Mouse (Mus musculus) forebrain, embryonic 10.5 days (tissue): ENCODE results near the gene Elmo1. TPM values are rescaled to one million over a fixed set of nuclear protein-coding genes. Genes with fewer than 3 reads are reported as not detected.

ENCODE experiments used
- DNase-seq: peaks from one replicate; pipeline ENCODE4 v3.0.0-alpha.2; 2017; ENCODE audit warnings: low spot score; ENCODE audit errors: extremely low spot score
- H3K27ac ChIP-seq: fragments of 300-500 bp; sonication (generic); 2 replicates; pipeline ENCODE4 v1.5.1; 2016; ENCODE audit warnings: mild to moderate bottlenecking
- H3K27me3 ChIP-seq: fragments of 300-500 bp; sonication (generic); 2 replicates; pipeline ENCODE4 v1.6.1; 2016; ENCODE audit warnings: mild to moderate bottlenecking; ENCODE audit not compliant: poor library complexity, severe bottlenecking
- H3K36me3 ChIP-seq: fragments of 300-500 bp; sonication (generic); replicated peaks from 2 replicates; pipeline ENCODE4 v1.6.1; 2016; ENCODE audit warnings: mild to moderate bottlenecking, moderate library complexity
- H3K4me1 ChIP-seq: fragments of 300-500 bp; sonication (generic); 2 replicates; pipeline ENCODE4 v1.6.1; 2016
- H3K4me3 ChIP-seq: fragments of 300-500 bp; sonication (generic); 2 replicates; pipeline ENCODE4 v1.5.1; 2016; ENCODE audit warnings: mild to moderate bottlenecking, moderate library complexity
- H3K9me3 ChIP-seq: fragments of 300-500 bp; sonication (generic); 2 replicates; pipeline ENCODE4 v1.6.1; 2016; ENCODE audit warnings: mild to moderate bottlenecking, moderate library complexity
- WGBS: fragments of 180-500 bp; shearing (Covaris S2); methylation state at CpG from one replicate; pipeline ENCODE4 v1.1.7; 2016; 5-methylcytosine and 5-hydroxymethylcytosine counted together
- polyA plus RNA-seq: library from polyadenylated mRNA; unstranded; fragments of >200 nt; fragmentation: Nextera tagmentation; extraction: Ambion mirVana; gene quantifications from 2 replicates; pipeline ENCODE4 v1.2.1, GENCODE M21; 2016

Gene Elmo1
- polyA plus RNA-seq, 1 experiment from 2014 or later: 8.9 TPM

DNA sequence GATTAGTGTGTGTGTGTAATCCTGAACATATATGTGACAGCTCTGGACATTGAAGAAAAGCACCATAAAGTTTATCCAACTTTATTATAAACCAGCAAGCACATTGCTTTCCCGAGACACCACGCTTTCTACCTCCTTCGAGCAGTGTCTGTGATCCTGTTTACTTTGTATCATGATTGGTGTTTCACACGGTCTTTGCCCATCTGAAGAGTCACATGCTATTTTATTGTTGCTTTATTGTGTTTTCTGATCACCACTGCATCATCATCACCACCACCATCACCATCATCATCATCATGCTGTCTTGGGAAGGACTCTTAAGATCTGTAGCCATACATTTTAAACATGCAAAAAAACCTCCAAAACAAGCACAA, 41.6 kb downstream of the Elmo1 start:
- Histone ChIP-seq H3K4me1 (peaks cover 26% of the 10 kb centered on the region), H3K27me3 (no peaks in the 10 kb centered on the region)
- WGBS: 92% methylated on average over 4 of the region's 4 CpGs

DNA sequence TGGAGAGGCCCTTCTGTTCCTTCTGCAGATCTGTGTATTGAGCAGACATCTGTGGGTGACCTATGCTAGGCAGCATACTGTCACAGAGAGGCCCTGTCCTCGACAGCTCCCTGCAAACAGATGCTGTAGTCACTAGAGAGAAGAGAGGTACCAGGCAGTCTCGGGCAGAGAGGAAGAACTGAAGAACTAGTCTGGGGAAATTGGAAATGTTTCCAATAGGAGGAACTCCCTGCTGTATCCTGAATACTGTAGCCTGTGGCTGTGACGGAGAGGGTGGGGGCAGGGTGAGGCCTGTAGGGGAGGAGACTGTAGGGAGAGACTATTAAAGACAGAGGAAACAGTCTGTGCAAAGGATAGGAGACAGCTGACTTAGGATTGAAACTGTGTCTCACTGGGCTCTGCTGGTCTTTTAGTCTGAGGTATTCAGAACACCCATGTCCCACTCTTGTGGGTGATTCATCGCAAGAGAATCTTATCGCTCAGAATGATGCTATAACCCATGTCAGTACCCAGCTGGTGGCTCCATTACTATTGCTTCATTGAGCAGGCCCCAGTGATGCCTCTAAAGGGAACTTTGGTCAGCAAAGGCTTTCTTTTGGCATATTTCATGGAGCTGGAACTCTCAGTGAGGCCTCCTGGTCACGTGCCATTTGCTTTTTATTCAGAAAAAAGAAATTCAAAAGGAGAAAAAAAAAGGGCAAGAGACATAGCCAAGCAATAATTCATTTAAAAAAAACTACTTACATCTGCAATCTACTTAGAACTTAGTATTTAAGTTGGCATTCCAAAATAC, 43.4 kb downstream of the Elmo1 start:
- WGBS: 65% methylated on average over 6 of the region's 6 CpGs
- peak overlapping the region; percentile 35 for H3K27ac ChIP-seq

More for the DNA sequence above, 41.6 kb downstream of the Elmo1 start:
- no peak for DNase-seq
- Histone ChIP-seq H3K36me3 (no peaks in the 10 kb centered on the region), H3K9me3 (no peaks in the 10 kb centered on the region), H3K27ac (no peak overlapping the region), H3K4me3 (no peak overlapping the region)

DNA sequence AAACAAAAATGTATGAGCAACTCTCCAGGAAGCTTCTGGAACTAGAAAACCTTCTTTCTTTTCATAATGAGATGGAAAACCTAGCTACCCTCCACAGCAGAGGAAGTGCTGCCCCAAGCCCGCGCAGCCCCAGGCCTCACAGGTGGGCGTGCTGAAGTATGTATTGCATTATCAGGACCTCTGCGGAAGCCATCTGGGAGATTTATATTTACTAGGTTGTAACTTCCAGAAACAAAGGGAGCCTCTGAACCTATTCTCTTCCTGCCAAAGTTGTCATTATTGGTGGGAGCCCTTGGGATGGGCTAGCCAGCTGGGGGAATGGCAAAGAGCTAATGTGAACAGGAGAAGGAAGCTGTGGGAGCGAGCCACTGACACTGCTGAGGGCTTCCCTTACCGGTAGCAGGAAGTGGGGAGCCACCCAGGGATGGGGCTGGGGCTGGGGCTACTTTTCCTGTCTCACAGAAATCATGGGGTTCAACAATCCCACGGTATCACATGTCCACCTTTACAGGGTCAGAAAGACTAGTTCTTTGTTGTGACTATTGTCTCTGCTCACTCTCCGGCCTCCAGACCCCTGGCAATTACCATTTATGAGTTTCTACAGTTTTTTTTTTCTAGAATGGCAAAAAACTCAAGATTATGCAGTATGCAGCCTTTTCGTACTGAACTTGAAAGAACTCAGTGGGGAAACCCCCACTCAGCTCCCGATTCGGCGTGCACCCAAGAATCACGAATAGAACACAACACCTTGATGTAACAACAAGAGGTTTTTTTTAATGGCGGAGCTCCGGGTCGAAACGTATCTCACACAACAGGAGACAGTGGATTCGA, 44.2 kb downstream of the Elmo1 start:
- Histone ChIP-seq H3K27me3 (no peaks in the 10 kb centered on the region), H3K4me1 (peaks cover 28% of the 10 kb centered on the region), H3K36me3 (no peaks in the 10 kb centered on the region), H3K4me3 (no peak overlapping the region), H3K9me3 (no peaks in the 10 kb centered on the region), H3K27ac (0 out of 2 replicates have a peak overlapping the region, but pooled peaks have one; percentile 53)
- DNase-seq: no peak
- whole genome bisulfite sequencing: 90% methylated on average over 18 of the region's 18 CpGs

More for the DNA sequence above, 43.4 kb downstream of the Elmo1 start:
- H3K27me3 ChIP-seq: no peaks in the 10 kb centered on the region
- no peak overlapping the region for H3K4me3 ChIP-seq
- DNase-seq: no peak
- no peaks in the 10 kb centered on the region for H3K9me3 ChIP-seq
- H3K4me1 ChIP-seq: peaks cover 28% of the 10 kb centered on the region
- H3K36me3 ChIP-seq: no peaks in the 10 kb centered on the region

DNA sequence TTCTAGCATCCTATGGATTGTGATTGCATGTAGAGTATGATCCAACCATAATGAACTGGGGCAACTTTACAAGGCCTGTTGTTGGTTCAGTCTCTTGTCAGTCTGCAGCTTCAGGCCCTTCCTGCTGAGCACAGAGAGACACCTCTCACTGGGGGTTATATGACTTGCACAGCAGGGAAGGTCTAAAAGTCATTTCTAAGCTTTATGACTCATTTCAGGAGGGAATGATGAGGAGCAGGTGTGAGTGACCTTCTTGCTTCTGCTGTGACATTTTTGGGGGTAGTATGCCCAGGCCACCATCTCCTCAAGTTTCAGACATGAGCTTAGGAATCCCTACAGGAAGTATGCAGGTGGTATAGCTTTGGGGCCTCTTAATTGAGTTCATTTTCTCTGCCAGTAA, 46.4 kb downstream of the Elmo1 start:
- DNase-seq: no peak
- H3K27ac ChIP-seq: no peak overlapping the region
- H3K4me3 ChIP-seq: no peak overlapping the region
- H3K27me3 ChIP-seq: no peaks in the 10 kb centered on the region
- H3K4me1 ChIP-seq: peaks cover 28% of the 10 kb centered on the region
- no peaks in the 10 kb centered on the region for H3K36me3 ChIP-seq
- H3K9me3 ChIP-seq: no peaks in the 10 kb centered on the region

DNA sequence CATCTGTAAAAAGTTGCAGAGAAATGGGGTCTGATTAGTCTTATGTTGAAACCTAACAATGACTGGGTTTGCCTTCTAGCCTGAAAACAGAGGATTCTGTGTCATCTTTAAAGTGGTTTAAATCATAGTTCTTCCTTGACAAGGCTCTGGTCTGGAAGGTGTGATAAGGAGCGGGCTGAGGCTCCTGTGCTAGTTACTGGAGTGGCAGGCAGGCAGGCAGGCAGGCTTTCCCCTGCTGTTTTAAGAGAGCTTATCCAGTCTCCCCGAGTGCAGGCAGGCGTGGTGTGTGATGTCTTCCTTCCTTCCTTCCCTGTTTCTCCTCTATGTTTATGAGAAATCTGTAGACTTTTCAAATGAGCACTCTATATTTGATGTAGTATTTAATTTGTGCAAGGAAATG, 48.1 kb downstream of the Elmo1 start:
- Histone ChIP-seq H3K27me3 (no peaks in the 10 kb centered on the region), H3K4me1 (peaks cover 26% of the 10 kb centered on the region), H3K4me3 (no peak overlapping the region), H3K36me3 (no peaks in the 10 kb centered on the region), H3K27ac (no peak overlapping the region), H3K9me3 (no peaks in the 10 kb centered on the region)
- DNase-seq: no peak
- 56% methylated on average over 3 of the region's 3 CpGs for WGBS

DNA sequence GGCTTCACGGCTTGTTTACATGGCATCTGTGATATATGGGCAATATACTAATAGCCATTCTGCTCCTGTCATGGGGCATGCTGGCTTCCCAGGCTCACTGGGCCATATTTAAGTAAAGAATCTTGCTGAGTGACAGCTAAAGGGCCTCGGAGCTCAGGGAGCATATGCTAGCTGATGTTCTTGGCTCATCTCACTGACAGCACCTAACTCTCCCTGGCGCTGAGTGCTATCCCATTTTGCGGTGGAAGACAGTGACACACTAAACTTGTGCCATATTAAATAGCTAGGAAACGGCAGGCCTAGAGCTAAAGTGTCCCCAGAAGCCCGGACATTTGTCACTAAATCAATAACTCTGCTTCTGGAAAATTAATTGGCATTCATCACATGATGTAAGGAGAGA, 48.7 kb downstream of the Elmo1 start:
- H3K27ac ChIP-seq: no peak overlapping the region
- peaks cover 20% of the 10 kb centered on the region for H3K4me1 ChIP-seq
- H3K9me3 ChIP-seq: no peaks in the 10 kb centered on the region
- 86% methylated on average over 6 of the region's 6 CpGs for WGBS
- no peaks in the 10 kb centered on the region for H3K36me3 ChIP-seq
- no peaks in the 10 kb centered on the region for H3K27me3 ChIP-seq
- DNase-seq: no peak
- H3K4me3 ChIP-seq: no peak overlapping the region

DNA sequence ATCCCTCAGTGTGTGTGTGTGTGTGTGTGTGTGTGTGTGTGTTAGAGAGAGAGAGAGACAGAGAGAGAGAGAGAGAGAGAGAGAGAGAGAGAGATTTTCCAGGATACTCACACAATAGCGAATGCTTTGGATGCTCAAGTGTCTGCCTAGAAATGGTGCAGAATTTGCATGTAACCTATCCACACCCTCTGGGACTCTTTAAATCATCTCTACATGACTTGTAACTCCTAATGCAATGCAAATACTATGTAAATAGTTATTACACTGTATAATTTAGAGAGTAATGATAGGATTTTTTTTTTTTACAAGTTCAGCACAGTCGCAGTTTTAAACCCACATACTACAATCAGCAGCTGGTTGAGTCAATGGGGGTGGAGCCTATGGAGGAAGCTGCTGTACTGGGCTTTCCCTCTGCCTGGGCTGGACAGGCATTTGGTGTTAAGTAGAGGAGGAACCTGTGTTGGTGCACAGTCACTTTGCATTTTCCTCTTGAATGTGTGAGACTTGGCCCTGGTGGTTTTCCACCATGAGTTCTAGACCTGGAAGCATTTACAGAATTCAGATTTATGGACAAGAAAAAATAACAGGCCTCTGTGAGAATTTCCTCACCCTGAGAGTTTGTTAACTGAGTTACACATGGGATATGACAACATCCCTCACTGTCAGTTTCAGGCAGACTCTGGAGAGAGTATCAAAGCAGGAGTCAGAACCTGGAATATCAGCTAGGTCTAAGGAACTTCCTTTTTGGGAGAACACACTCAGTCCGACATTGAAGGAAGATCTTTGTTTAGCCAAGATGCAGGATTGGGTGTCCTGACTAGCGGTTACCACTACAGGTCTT, 49.6 kb downstream of the Elmo1 start:
- Histone ChIP-seq H3K36me3 (no peaks in the 10 kb centered on the region), H3K27me3 (no peaks in the 10 kb centered on the region), H3K4me3 (no peak overlapping the region), H3K4me1 (peaks cover 14% of the 10 kb centered on the region), H3K27ac (no peak overlapping the region), H3K9me3 (no peaks in the 10 kb centered on the region)
- 90% methylated on average over 4 of the region's 4 CpGs for WGBS
- no peak for DNase-seq

DNA sequence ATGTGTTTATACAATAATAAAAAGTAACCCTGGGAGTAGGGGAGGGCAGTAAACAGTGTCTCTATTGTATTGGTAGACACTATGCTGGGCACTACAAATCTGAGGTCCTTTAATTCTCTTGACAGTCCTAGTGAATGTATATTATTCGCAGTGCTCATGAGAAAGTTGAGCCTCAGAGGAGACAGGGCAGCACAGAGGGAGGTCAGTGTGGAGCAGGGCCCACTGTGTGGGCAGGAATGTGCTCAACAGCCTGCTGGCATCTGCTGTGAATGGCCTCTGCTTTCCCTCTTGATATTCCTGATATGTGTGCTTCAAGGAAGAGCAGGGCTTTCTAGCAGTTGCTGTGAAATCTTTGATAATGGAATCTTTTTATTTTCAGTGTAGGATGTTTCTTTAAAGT, 52.2 kb downstream of the Elmo1 start:
- Histone ChIP-seq H3K36me3 (no peaks in the 10 kb centered on the region), H3K4me1 (peaks cover 6% of the 10 kb centered on the region), H3K4me3 (no peak overlapping the region), H3K9me3 (no peaks in the 10 kb centered on the region), H3K27me3 (no peaks in the 10 kb centered on the region), H3K27ac (no peak overlapping the region)
- no peak for DNase-seq
- WGBS: 75% methylated on average over 1 of the region's 1 CpGs

DNA sequence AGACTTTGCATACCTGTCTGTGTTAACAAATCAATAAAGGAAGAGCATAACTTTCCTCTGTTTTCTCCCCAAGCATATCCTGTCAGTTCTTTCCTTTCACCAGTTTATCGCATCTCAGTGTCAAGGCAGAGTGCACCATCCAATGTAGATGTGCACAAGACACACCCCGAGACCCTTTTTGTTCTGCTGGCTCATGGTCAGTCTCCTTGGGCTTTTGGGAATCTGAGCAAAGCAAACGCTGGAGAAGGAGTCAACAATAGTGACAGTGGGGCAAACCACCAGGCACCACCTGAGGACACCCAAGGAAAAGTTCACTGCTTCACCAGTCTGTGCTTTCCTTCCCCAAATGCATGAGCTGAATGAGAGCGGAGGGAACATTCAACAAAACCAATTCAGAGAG, 56.5 kb downstream of the Elmo1 start:
- H3K36me3 ChIP-seq: no peaks in the 10 kb centered on the region
- no peaks in the 10 kb centered on the region for H3K27me3 ChIP-seq
- H3K4me1 ChIP-seq: peaks cover 6% of the 10 kb centered on the region
- no peak for DNase-seq
- 94% methylated on average over 4 of the region's 4 CpGs for whole genome bisulfite sequencing
- H3K9me3 ChIP-seq: no peaks in the 10 kb centered on the region
- H3K27ac ChIP-seq: no peak overlapping the region
- no peak overlapping the region for H3K4me3 ChIP-seq

DNA sequence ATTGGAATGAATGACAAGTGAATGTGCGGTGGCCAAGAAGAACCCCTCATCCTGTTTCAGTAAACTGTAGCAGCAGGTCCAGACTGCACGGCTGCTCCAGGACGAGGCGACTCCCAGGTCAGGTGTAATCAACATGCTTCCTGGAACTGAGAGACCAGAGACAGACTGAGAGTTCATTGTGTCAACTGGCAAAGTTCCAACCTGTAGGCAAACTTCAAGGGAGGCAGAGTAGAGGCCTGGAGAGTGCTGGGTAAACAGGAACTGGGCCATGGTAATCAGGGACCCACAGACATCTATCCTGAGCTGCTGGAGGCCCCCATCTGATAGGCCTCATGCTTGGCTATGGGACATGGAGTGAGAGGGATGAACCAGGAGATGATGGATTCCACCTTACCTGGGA, 57.3 kb downstream of the Elmo1 start:
- H3K4me1 ChIP-seq: peaks cover 7% of the 10 kb centered on the region
- H3K27ac ChIP-seq: no peak overlapping the region
- H3K27me3 ChIP-seq: no peaks in the 10 kb centered on the region
- no peak for DNase-seq
- H3K9me3 ChIP-seq: no peaks in the 10 kb centered on the region
- 90% methylated on average over 4 of the region's 4 CpGs for WGBS
- no peaks in the 10 kb centered on the region for H3K36me3 ChIP-seq
- H3K4me3 ChIP-seq: no peak overlapping the region

DNA sequence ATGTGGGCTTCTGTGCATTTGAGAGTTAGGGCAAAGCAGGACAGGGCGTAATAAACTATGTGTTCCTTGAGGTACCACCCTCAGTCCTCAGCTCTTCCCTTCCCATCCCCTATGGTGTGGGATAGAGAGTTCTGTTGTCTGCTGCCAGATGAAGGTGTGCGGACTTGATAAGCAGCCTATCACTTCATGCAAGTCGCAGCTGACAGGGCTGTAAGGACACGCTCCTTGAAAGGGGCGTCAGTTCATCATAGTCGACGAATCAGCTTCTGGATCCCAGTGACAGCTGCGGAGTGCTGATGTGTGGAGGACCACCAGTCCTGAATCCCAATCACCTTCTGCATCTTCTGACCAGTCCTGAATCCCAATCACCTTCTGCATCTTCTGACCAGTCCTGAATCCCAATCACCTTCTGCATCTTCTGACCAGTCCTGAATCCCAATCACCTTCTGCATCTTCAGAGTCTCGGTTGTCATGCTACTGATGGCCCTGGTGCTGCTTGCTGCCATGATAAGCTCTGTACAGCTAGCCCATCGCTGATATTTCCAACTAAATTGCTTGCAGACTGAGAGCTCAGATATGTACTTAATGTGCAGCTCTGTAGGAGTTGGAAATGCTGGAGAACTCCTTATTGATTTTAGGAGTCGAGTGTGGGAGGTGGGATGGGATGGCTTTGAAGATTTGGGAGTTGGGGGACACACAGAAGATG, 59.9 kb downstream of the Elmo1 start:
- no peaks in the 10 kb centered on the region for H3K27me3 ChIP-seq
- no peak overlapping the region for H3K4me3 ChIP-seq
- WGBS: 91% methylated on average over 11 of the region's 11 CpGs

DNA sequence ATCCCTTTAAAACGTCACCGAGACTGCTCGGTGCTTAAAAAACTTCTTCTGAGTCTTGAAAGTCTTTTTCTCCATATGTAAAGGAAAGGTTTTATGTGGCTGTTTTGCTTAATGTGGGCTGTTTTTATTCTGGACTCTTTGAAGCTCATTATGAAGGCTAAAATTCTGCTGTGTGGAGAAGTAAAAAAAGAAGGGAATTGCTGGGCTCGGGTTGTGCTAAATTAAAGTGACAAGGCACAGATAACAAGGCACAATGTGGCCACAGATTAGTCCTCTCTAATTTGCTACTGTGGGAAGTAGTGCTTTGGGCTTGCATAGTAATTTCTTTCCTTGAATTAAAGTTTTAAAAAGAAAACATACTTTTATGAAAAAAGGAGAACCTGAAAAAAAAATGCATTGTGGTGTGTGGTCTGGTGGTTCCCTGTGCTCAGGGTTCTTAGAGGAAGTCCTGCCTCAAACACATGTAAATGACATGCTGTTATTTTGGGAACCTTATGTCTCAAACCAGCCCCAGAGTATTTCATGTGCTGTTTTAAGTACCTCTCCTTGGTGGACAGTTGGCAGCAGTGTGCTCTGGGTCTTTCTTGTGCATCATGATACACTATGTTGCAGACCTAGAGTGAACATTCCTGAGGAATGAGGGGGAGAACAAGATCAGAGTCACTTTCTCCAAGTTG, 61.0 kb downstream of the Elmo1 start:
- Histone ChIP-seq H3K27me3 (no peaks in the 10 kb centered on the region), H3K4me1 (peaks cover 6% of the 10 kb centered on the region), H3K9me3 (no peaks in the 10 kb centered on the region), H3K4me3 (no peak overlapping the region), H3K36me3 (no peaks in the 10 kb centered on the region), H3K27ac (no peak overlapping the region)
- WGBS: 75% methylated on average over 4 of the region's 4 CpGs
- no peak for DNase-seq

More for the DNA sequence above, 59.9 kb downstream of the Elmo1 start:
- peaks cover 6% of the 10 kb centered on the region for H3K4me1 ChIP-seq
- H3K9me3 ChIP-seq: no peaks in the 10 kb centered on the region
- H3K27ac ChIP-seq: no peak overlapping the region
- no peak for DNase-seq
- no peaks in the 10 kb centered on the region for H3K36me3 ChIP-seq
